Mouse (Mus musculus) liver, adult 2 months (tissue): Measurements from ENCODE around the gene Large2. TPM values are rescaled to one million over a fixed set of nuclear protein-coding genes. Genes with fewer than 3 reads are reported as not detected.

Source experiments
- DNase-seq: peaks from one replicate; pipeline ENCODE4 v3.0.0-alpha.2; 2011; ENCODE audit warnings: low read depth, low spot score; ENCODE audit errors: extremely low read depth
- H3K27ac ChIP-seq: fragments of 200-500 bp; replicated peaks from 2 replicates; pipeline ENCODE4 v1.5.1; 2012; ENCODE audit warnings: low read depth, mild to moderate bottlenecking, control low read depth, inconsistent platforms, low read length; ENCODE audit not compliant: insufficient read depth
- H3K27me3 ChIP-seq: fragments of 200-500 bp; 2 replicates; pipeline ENCODE4 v1.6.1; 2012; ENCODE audit warnings: mild to moderate bottlenecking, moderate library complexity, low read length, inconsistent platforms; ENCODE audit not compliant: control insufficient read depth, insufficient read depth
- H3K36me3 ChIP-seq: fragments of 200-500 bp; 2 replicates; pipeline ENCODE4 v1.6.1; 2012; ENCODE audit warnings: low read length, inconsistent platforms; ENCODE audit not compliant: control insufficient read depth, insufficient read depth
- H3K4me1 ChIP-seq: fragments of 200-500 bp; 2 replicates; pipeline ENCODE4 v1.6.1; 2011; ENCODE audit warnings: low read length; ENCODE audit not compliant: control insufficient read depth, insufficient read depth
- H3K4me3 ChIP-seq: fragments of 200-500 bp; 2 replicates; pipeline ENCODE4 v1.5.1; 2011; ENCODE audit warnings: low read depth, mild to moderate bottlenecking, control low read depth, low read length, moderate library complexity; ENCODE audit not compliant: insufficient read depth
- H3K79me2 ChIP-seq: fragments of 200-500 bp; 2 replicates; pipeline ENCODE4 v1.6.1; 2012; ENCODE audit warnings: inconsistent platforms, mild to moderate bottlenecking, low read length, moderate library complexity; ENCODE audit not compliant: control insufficient read depth, insufficient read depth
- H3K9ac ChIP-seq: fragments of 200-500 bp; 2 replicates; pipeline ENCODE4 v1.6.1; 2012; ENCODE audit warnings: low read depth, mild to moderate bottlenecking, control low read depth, inconsistent platforms, low read length
- CTCF ChIP-seq: fragments of 200-500 bp; IDR thresholded peaks from 2 replicates; pipeline ENCODE4 v1.5.1; 2011; ENCODE audit warnings: low read depth, low read length, control low read depth
- POLR2A ChIP-seq: fragments of 200-500 bp; IDR thresholded peaks from 2 replicates; pipeline ENCODE4 v1.6.1; 2011; ENCODE audit warnings: low read length, control low read depth; ENCODE audit not compliant: insufficient read depth; ENCODE audit errors: extremely low read depth
- WGBS: fragments of 180-500 bp; shearing (Covaris S2); methylation state at CpG from one replicate; pipeline ENCODE4 v1.1.7; 2018; 5-methylcytosine and 5-hydroxymethylcytosine counted together
- polyA plus RNA-seq: library from polyadenylated mRNA; depleted of rRNA; stranded (reverse); fragments of >200 nt; gene quantifications from 2 replicates; pipeline ENCODE4 v1.2.3, GENCODE M21; 2012
- total RNA-seq: library from RNA; depleted of rRNA; stranded (reverse); fragments of >200 nt; gene quantifications from 2 replicates; pipeline ENCODE4 v1.2.3, GENCODE M21; 2014

The Large2 gene
- total and polyA plus RNA-seq, 2 experiments = 0.37 to 1.7 TPM

DNA sequence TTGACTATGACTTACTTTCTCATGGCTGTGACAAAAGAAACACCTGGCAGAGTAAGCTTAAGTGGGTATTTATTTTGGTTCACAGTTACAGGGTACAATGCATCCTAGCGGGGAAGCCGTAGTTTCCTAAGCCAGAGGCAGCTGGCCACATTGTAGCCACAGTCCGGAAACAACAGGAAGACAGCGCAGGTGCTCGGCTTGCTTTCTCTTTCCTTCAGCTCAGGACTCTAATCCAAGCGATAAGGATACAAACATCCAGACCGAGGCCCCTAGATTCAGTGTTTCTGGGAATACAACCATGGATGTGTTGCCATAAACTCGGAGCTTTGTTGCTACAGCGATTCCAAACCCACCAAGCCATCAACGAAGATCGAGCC, 1.2 kb downstream of the Large2 start:
- 89% methylated on average over 11 of the region's 11 CpGs for WGBS
- Histone ChIP-seq H3K79me2 (peaks cover 6% of the 10 kb centered on the region; the same call in 1 of the 2 replicates), H3K4me3 (no peak overlapping the region), H3K36me3 (peaks cover 7% of the 10 kb centered on the region), H3K27ac (no peak overlapping the region), H3K4me1 (peaks cover 8% of the 10 kb centered on the region; the same call in 1 of the 2 replicates), H3K27me3 (no peaks in the 10 kb centered on the region), H3K9ac (no peak overlapping the region)
- no peak for TF ChIP-seq CTCF
- TF ChIP-seq POLR2A = no peak
- DNase-seq = no peak

DNA sequence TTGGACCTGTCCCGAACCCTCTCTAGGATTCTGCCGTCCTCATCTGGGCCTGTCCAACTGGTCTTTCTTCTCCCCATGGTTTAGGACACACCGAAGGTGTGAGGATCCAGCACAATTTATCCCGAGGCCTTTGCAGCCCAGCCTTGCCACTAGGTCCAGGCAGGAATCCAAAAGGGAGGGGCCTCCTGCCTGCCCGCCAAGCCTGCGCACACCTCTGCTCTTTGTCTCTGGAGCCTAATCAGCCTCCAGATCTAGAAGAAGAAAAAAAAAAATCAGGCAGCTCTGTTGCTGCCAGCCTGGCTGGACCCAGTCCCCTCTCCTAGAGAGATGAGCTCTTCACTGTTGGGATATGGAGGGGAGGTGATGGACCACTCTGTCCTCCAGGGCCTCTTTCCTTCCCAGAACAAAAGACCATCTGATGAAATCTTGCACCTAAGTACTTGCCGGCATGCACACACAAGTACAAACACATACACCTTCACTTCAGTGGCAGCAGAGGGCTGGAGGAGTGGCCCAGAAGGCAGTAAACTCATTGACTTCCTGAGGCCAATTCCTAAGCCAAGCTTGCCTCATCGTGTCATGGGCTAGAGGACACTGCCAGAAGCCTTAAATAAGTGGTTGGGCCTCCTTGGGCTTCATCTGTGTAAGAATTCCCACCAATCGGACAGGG, 1.8 kb downstream of the Large2 start:
- WGBS = 30% methylated on average over 9 of the region's 9 CpGs
- H3K4me1 ChIP-seq = peaks cover 8% of the 10 kb centered on the region; the same call in 1 of the 2 replicates
- peaks cover 6% of the 10 kb centered on the region; the same call in 1 of the 2 replicates for H3K79me2 ChIP-seq
- H3K27me3 ChIP-seq = no peaks in the 10 kb centered on the region
- H3K4me3 ChIP-seq = no peak overlapping the region
- peak; percentile 62 for DNase-seq
- TF ChIP-seq CTCF = no peak
- no peak for TF ChIP-seq POLR2A
- H3K27ac ChIP-seq = no peak overlapping the region
- no peak overlapping the region for H3K9ac ChIP-seq
- peaks cover 3% of the 10 kb centered on the region; the same call in 1 of the 2 replicates for H3K36me3 ChIP-seq

DNA sequence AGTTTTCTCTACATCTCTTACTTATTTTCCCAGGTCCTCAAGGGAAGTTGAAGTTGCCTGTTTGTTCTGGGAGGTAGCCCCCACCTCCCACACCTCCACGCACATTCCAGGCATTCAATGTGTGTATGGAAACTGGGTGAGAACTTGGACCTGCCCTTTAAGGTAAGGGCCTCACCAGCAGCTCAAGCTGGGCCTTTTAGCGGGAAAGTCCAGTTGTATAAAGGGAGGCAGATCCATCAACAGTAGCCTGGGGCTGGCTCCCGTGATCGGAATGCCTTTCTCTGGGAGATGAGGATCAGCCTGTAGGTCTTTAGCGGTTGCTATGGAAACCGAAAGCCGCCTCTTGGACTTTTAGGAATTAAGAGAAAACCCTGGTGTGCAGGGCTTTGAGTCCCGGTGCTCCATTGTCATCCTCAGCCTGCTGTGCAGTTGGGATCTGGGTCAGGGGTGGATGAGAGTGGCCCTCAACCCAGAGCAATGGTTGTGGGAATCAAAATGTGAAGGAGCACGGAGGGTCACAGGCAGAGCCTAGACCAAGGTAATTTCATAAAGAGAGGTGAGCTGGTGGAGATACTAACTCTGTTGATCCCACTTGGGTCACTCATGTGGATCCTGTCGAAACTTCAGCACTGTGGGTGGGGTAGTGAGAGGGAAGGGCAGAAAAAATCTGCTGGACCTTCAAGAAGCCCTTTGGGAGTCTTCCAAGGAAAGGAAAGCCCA, 2.5 kb downstream of the Large2 start:
- Histone ChIP-seq H3K4me1 (peaks cover 8% of the 10 kb centered on the region; the same call in 1 of the 2 replicates), H3K79me2 (peaks cover 6% of the 10 kb centered on the region; the same call in 1 of the 2 replicates), H3K9ac (no peak overlapping the region), H3K27me3 (no peaks in the 10 kb centered on the region), H3K36me3 (no peaks in the 10 kb centered on the region), H3K27ac (no peak overlapping the region), H3K4me3 (no peak overlapping the region)
- DNase-seq = no peak
- 79% methylated on average over 10 of the region's 10 CpGs for WGBS
- no peak for TF ChIP-seq POLR2A
- TF ChIP-seq CTCF = no peak

DNA sequence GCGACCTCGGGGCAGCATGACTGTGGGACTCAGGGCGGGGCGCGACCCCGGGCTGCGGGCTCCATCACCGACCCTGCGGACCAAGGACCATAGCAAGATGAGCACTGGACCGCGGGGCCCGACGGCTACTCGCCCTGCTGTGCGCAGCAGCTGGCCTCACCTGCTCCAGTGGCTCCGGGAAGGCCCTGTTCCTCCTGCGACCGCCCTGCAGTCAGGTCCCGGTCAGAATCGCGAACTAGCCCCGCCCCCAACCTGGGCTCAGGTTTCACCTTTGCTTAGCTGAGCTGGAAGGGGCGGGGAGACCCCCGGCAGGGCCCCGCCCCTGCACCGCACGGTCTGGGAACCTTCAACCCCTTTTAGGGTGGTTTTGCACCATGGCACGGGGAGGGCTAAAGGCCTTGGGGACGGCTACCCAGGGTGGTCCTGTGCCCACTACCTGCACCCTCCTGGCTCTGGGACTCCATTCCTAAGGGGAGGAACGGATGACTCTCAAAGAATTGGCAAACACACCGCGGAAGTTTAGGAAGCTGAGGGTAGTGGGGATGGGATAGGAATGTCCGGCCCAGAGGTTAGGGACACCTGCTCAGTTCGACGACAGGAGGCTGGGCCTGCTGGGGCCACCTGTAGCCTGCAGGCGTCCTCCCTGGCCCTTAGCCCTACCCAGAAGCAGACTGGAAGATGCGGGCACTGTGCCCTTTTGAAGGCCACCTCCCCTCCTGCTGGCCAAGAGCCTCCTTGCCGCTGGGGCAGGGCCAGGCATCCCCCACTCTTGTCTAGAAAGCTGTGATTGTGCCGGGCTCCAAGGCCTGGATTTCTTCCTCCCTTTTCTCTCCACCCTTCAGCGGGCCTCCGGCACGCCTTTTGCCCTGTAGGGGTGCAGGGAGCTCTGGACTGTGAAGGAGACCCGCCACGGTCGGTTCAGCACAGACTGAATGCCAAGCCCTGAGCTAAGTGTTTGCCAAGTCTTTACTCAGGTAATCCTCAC, 3.6 kb downstream of the Large2 start:
- peaks cover 4% of the 10 kb centered on the region; the same call in 1 of the 2 replicates for H3K4me1 ChIP-seq
- H3K27me3 ChIP-seq = no peaks in the 10 kb centered on the region
- WGBS = 14% methylated on average over 45 of the region's 45 CpGs
- H3K27ac ChIP-seq = no peak overlapping the region
- H3K79me2 ChIP-seq = peaks cover 4% of the 10 kb centered on the region; the same call in 1 of the 2 replicates
- H3K36me3 ChIP-seq = no peaks in the 10 kb centered on the region
- DNase-seq = no peak
- peak overlapping the region; percentile 68 for H3K9ac ChIP-seq
- TF ChIP-seq POLR2A (no peak), CTCF (no peak)
- peak overlapping the region; percentile 55 for H3K4me3 ChIP-seq

DNA sequence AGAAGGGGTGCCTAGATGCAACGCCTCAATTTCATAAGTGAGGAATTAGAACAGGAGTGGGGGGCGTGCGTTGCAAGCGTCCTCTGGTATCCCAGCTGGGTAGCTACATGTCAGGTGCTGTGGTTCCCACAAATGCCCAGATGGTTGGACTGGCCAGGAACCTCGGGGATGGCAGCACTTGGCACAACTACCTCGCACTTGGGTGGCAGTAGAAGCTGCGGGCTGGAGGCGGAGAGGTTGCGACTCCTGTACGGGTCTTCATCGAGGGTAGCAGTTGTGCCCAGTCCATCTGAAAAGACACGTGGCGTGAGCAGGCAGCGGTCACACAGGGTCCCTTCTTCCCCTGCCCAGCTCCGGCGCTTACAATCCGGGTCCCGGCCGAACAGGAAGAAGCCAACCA, 4.3 kb downstream of the Large2 start:
- peaks cover 4% of the 10 kb centered on the region; the same call in 1 of the 2 replicates for H3K4me1 ChIP-seq
- DNase-seq = no peak
- TF ChIP-seq POLR2A (no peak), CTCF (no peak)
- 24% methylated on average over 19 of the region's 19 CpGs for WGBS
- no peaks in the 10 kb centered on the region for H3K27me3 ChIP-seq
- no peak overlapping the region for H3K27ac ChIP-seq
- H3K9ac ChIP-seq = peak overlapping the region; percentile 68
- no peaks in the 10 kb centered on the region for H3K36me3 ChIP-seq
- peak overlapping the region; percentile 55; the same call in 1 of the 2 replicates for H3K4me3 ChIP-seq
- H3K79me2 ChIP-seq = no peaks in the 10 kb centered on the region
